Mouse (Mus musculus) B cell, adult (primary cell): ENCODE results near the gene Pdzd9. TPM values are rescaled to one million over a fixed set of nuclear protein-coding genes. Genes with fewer than 3 reads are reported as not detected.

ENCODE experiments used
- total RNA-seq: library from RNA; stranded (reverse); gene quantifications from 4 replicates; pipeline ENCODE4 v1.2.4, GENCODE M21; 2023; ENCODE audit not compliant: inconsistent age

The Pdzd9 gene
- 0.54 TPM in 1 of 4 replicates, not detected in the others for total RNA-seq

DNA sequence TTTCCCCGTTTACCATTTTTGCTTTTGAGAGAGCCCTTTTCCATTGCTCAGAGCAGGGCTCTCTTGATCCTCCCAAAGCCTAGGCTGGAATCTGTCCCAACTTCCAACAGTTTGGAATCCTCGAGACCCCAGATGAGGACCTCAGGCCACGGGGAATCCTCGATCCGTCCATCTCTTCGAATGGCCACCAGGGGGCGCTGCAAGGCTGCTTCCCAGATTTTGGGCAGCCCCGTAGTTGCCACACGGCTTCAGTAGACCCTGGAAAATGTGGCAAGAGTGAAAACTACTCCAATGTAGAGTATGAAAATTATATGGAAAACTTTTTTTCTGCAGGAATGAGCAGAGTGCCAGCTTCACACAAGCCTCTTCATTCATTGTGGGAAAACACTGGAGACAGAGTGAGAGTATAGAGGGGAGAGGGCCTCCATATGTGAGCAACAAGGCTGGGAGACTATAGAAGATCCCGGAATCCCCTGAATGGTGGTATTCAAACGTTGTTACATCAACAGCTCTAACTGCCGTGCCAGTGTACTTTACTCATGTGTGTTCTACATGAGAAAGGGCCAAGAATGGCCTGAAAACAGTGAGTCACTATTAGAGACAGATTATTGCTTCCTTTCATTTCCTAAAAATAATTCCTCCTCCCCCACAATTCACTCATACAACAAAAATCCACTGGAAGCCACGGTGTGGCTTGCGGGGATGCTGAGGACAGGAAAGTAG lies at the start of gene Pdzd9:
Gene Pdzd9 (minus strand): TSS at position 191 of the 723 bp plus-strand sequence.

GRCm38 (mm10) chr7:120677001-120677643 lies 7.0 kb upstream of the Pdzd9 start, which contains the start of gene Mosmo:
Mosmo (plus strand) TSS chr7:120677618.

DNA sequence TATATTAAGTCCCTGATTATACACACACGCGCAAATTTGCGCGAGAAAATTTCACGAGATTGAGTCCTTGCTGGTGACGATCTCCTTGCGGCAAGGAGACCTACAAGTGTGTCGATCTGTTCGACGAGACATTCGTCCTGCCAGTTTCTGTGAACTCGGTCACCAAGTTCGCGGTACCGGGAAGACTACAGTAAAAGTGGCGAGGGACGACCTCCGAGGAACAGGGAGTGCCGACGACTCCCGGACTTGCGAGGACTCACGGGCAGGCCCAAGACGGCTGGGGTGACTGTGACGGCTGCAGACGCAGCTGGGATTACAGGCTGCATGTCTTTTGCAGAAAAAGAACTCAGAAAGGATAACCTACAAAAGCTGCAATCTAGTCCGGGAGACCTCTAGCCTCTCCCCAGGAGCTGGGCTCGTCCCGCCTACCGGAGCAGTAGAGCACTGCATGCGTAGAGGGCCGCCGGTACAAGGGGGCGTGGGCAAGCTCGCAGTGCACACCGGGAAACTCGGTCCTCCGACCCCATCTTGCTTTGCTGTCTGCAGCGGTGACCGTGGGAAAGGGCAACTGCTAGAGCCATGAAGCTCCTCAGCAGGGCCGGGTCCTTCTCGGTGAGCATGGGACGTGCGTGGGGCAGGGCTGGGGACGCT lies 35.3 kb downstream of the Pdzd9 start, which contains the start of gene Uqcrc2:
Gene Uqcrc2 (plus strand): TSS at position 466 of the 651 bp plus-strand sequence.

Other genes starting within 250 kb of the Pdzd9 start
- gene Uqcrc2, start 35.2 kb downstream of the Pdzd9 start, total RNA-seq, result 83.5 to 91.4 TPM (median 87.8 TPM) in 4 replicates
- 14.6 to 24.8 TPM (median 18.8 TPM) in 4 replicates for gene Mosmo, start 7.3 kb upstream of the Pdzd9 start, total RNA-seq
- gene Vwa3a, start 69.0 kb upstream of the Pdzd9 start, total RNA-seq, result 0.13 TPM in 1 of 4 replicates, not detected in the others
- gene Gm5737, start 142.0 kb upstream of the Pdzd9 start, total RNA-seq, result not detected in 4 replicates
- gene Eef2k, start 172.5 kb upstream of the Pdzd9 start, total RNA-seq, result 23.4 to 32.7 TPM (median 25.3 TPM) in 4 replicates
- 28.1 to 33.9 TPM (median 31.5 TPM) in 4 replicates for gene Polr3e, start 247.4 kb upstream of the Pdzd9 start, total RNA-seq